Mouse (Mus musculus) heart, postnatal 0 days (tissue): ENCODE results near the gene Dnajc16.

ENCODE experiments used
- CTCF ChIP-seq: IDR thresholded peaks from 2 replicates; pipeline ENCODE4 v1.5.1; 2016; ENCODE audit warnings: antibody characterized with exemption, control low read depth, low read depth
- EP300 ChIP-seq: IDR thresholded peaks from 2 replicates; pipeline ENCODE4 v1.6.1; 2016; ENCODE audit warnings: antibody characterized with exemption, low read depth

- TF ChIP-seq CTCF (no peak), EP300 (no peak)
Measured at GRCm38 (mm10) chr4:141725738-141726137, 65.0 kb downstream of the Dnajc16 start.
